In the genomic region with DNA sequence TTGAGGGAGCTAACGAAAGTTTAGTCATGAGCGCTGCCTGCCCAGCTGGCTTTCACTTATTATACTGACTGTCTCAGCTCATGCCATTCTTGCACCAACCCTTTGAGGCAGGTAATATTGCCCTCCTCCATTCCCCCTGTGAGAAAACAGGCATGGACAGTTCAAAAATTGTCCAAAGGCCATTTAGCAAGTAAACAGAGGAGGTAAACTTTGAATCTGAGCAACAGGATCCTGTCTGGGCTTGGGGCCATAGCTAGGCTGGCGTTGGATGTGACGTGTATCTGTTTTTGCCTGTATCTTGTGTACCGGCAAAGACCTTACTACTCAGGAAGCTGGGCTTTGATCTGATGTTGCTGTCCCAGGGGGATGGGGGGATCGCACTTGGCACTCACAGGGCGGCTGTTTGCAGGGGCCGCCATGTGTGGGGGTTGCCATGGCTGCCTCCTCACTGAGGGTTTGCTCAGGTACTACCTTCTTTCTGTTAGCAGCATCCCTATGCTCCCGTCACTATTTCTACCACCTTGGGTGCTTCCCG, we compare ENCODE assay signal across 18 mouse cellular contexts. TPM values are rescaled to one million over a fixed set of nuclear protein-coding genes. Genes with fewer than 3 reads are reported as not detected.
DNase-seq lines count a peak whose midpoint lies in the region; TF ChIP-seq lines count a peak whose summit lies in the region.
"Had no signal": no experiment of that assay in that cellular context is flagged by ENCODE, and none has a peak within 500 bp of the region (broad histone marks: within the 10 kb centered on the region; RNA-seq: fewer than 3 reads in every experiment).

No protein-coding gene starts in this region.

- H3K36me3 ChIP-seq in liver, adult 2 months (ENCODE audit: control insufficient read depth, insufficient read depth, low read length) = no peaks in the 10 kb centered on the region
- H3K36me3 ChIP-seq: embryonic facial prominence, embryonic 12.5 days; hindbrain, embryonic 15.5 days; midbrain, embryonic 12.5 days; neural tube, embryonic 13.5 days; stomach, embryonic 15.5 days had no signal

- TF ChIP-seq CTCF in liver, adult 2 months (IDR thresholded peaks at IDR 0.05; ENCODE audit: low read depth, low read length) = no peak

- H3K27ac ChIP-seq in liver, adult 2 months (replicated peaks; ENCODE audit: insufficient read depth, low read depth, low read length) = peak overlapping the region; percentile 58
- H3K27ac ChIP-seq: embryonic facial prominence, embryonic 12.5 days; hindbrain, embryonic 15.5 days; macrophage; midbrain, embryonic 12.5 days; neural tube, embryonic 13.5 days; stomach, embryonic 15.5 days had no signal

- H3K79me2 ChIP-seq in liver, adult 2 months (ENCODE audit: control insufficient read depth, insufficient read depth, low read length) = no peaks in the 10 kb centered on the region

- no peak for TF ChIP-seq POLR2A in liver, adult 2 months (IDR thresholded peaks at IDR 0.05; ENCODE audit: extremely low read depth, insufficient read depth, low read length)

- H3K4me3 ChIP-seq in liver, adult 2 months (ENCODE audit: insufficient read depth, low read depth, low read length) = no peak overlapping the region
- H3K4me3 ChIP-seq: embryonic facial prominence, embryonic 12.5 days; hindbrain, embryonic 15.5 days; midbrain, embryonic 12.5 days; neural tube, embryonic 13.5 days; stomach, embryonic 15.5 days had no signal

- 29% methylated on average over 10 of the region's 10 CpGs for WGBS in liver, adult 2 months

- peaks cover 17% of the 10 kb centered on the region for H3K4me1 ChIP-seq in liver, adult 2 months (ENCODE audit: control insufficient read depth, insufficient read depth, low read length)
- H3K4me1 ChIP-seq: embryonic facial prominence, embryonic 12.5 days; stomach, embryonic 15.5 days had no signal

- intact Hi-C loops in gastrocnemius, postnatal 14 days (cut with DNase I; ENCODE audit: low total_unique reads) = no loop called here
- intact Hi-C loops in heart, postnatal 10 days (cut with DNase I) = no loop called here

- peak; percentile 16 for DNase-seq in gastrocnemius, postnatal 14 days
- no peak for DNase-seq in gastrocnemius, adult 18-20 months (ENCODE audit: low spot score)
- DNase-seq in liver, adult 2 months (ENCODE audit: extremely low read depth, low read depth, low spot score) = peak; percentile 90
- no peak for DNase-seq in liver
- DNase-seq in heart, postnatal 10 days = peak; percentile 35 to 45
- peak; percentile 54 for DNase-seq in kidney, postnatal 10 days
- DNase-seq in adrenal gland, adult 2 months = no peak
- DNase-seq in left cerebral cortex, adult 8-10 months (ENCODE audit: low spot score in 2 of 2) = no peak
- DNase-seq: adrenal gland, postnatal 10 days; cerebellum, adult 18-20 months; forebrain, postnatal 0 days; thymus, adult 2 months had no signal

- H3K9ac ChIP-seq in liver, adult 2 months (ENCODE audit: low read depth, low read length) = no peak overlapping the region
- H3K9ac ChIP-seq: embryonic facial prominence, embryonic 12.5 days; forebrain, postnatal 0 days; hindbrain, embryonic 15.5 days; midbrain, embryonic 12.5 days; neural tube, embryonic 13.5 days; stomach, embryonic 15.5 days had no signal

- no peaks in the 10 kb centered on the region for H3K27me3 ChIP-seq in liver, adult 2 months (ENCODE audit: control insufficient read depth, insufficient read depth, low read length)
- H3K27me3 ChIP-seq: embryonic facial prominence, embryonic 12.5 days; hindbrain, embryonic 15.5 days; midbrain, embryonic 12.5 days; neural tube, embryonic 13.5 days; stomach, embryonic 15.5 days had no signal

RNA-seq across cellular contexts. Expression of gene Lrrc55, which starts 53.1 kb away (rescaled TPM):
- total RNA-seq in gastrocnemius, postnatal 14 days (2021) = 1 to 10 TPM; 3.9 to 7.3 TPM
- under 1 TPM; 0.23 to 0.71 TPM for total RNA-seq in gastrocnemius, adult 18-20 months (2021)
- total RNA-seq in liver, adult 2 months (2014; rRNA removed) = 0.07 TPM in 1 of 2 replicates, not detected in the other
- polyA plus RNA-seq in liver, adult 2 months (2012; rRNA removed) = not detected in 2 replicates
- 1 to 10 TPM; 3.5 to 6.3 TPM for total RNA-seq in heart, postnatal 10 days (2021)
- 10 to 100 TPM; 17.0 to 18.2 TPM for total RNA-seq in adrenal gland, adult 2 months (2021)
- polyA plus RNA-seq in adrenal gland, adult 2 months (2012; rRNA removed) = 13.2 and 14.3 TPM in 2 replicates
- 10 to 100 TPM; 31.0 to 44.8 (median 36.6) TPM for total RNA-seq in left cerebral cortex, adult 8-10 months (2022)
- polyA plus RNA-seq: macrophage had no signal

Comparison
In these comparisons a context has a peak if more than half of its experiments do, and no peak if none do; other contexts are left out.
1. DNase-seq: peak in gastrocnemius, postnatal 14 days (single experiment), liver, adult 2 months (single experiment), heart, postnatal 10 days (2 of 2) and kidney, postnatal 10 days (single experiment); none in gastrocnemius, adult 18-20 months (single experiment), liver (single experiment), adrenal gland, adult 2 months (single experiment) and left cerebral cortex, adult 8-10 months (0 of 2).